ENCODE assay signal across 9 mouse cellular contexts in genomic region chr8:45380598-45380997, GRCm38 (mm10). TPM values are rescaled to one million over a fixed set of nuclear protein-coding genes. Genes with fewer than 3 reads are reported as not detected.
DNase-seq lines count a peak whose midpoint lies in the region; ATAC-seq and TF ChIP-seq lines count a peak whose summit lies in the region.
"Had no signal": no experiment of that assay in that cellular context is flagged by ENCODE, and none has a peak within 500 bp of the region (broad histone marks: within the 10 kb centered on the region; RNA-seq: fewer than 3 reads in every experiment).

No protein-coding gene starts in this region.

- H3K4me1 ChIP-seq in intestine, embryonic 15.5 days (replicated peaks) = peaks cover 11% of the 10 kb centered on the region
- H3K4me1 ChIP-seq in intestine, embryonic 16.5 days (ENCODE audit: control insufficient read depth, insufficient read depth, low read length) = peaks cover 9% of the 10 kb centered on the region; the same call in 1 of the 2 replicates
- H3K4me1 ChIP-seq in embryonic facial prominence, embryonic 10.5 days = peaks cover 17% of the 10 kb centered on the region
- peaks cover 14% of the 10 kb centered on the region for H3K4me1 ChIP-seq in hindbrain, embryonic 14.5 days (replicated peaks; ENCODE audit: control insufficient read depth, insufficient read depth, low read length)
- H3K4me1 ChIP-seq in midbrain, postnatal 0 days (ENCODE audit: insufficient read depth, low read length) = peaks cover 4% of the 10 kb centered on the region; the same call in 1 of the 2 replicates

- H3K9me3 ChIP-seq in intestine, embryonic 15.5 days = no peaks in the 10 kb centered on the region
- no peaks in the 10 kb centered on the region for H3K9me3 ChIP-seq in intestine, embryonic 16.5 days (ENCODE audit: control insufficient read depth, low read length)
- H3K9me3 ChIP-seq in embryonic facial prominence, embryonic 10.5 days = no peaks in the 10 kb centered on the region
- no peaks in the 10 kb centered on the region for H3K9me3 ChIP-seq in hindbrain, embryonic 14.5 days (ENCODE audit: control insufficient read depth, low read length)
- no peaks in the 10 kb centered on the region for H3K9me3 ChIP-seq in midbrain, postnatal 0 days (ENCODE audit: low read length)

- 0 out of 2 replicates have a peak, but pooled peaks have one; percentile 3 for ATAC-seq in intestine, embryonic 15.5 days
- ATAC-seq in intestine, embryonic 16.5 days = no peak
- ATAC-seq in hindbrain, embryonic 14.5 days (ENCODE audit: low FRiP score) = no peak
- ATAC-seq in midbrain, postnatal 0 days (ENCODE audit: low FRiP score) = no peak
- ATAC-seq: activated CD4-positive, CD25-positive, alpha-beta regulatory T cell, adult 4 months had no signal

- peaks cover 13% of the 10 kb centered on the region; the same call in 1 of the 2 replicates for H3K27me3 ChIP-seq in intestine, embryonic 15.5 days (replicated peaks)
- peaks cover 3% of the 10 kb centered on the region; the same call in 1 of the 2 replicates for H3K27me3 ChIP-seq in intestine, embryonic 16.5 days (replicated peaks; ENCODE audit: control insufficient read depth, insufficient read depth, low read length)
- H3K27me3 ChIP-seq in embryonic facial prominence, embryonic 10.5 days (replicated peaks; ENCODE audit: low read depth, poor library complexity, severe bottlenecking) = peaks cover 36% of the 10 kb centered on the region
- H3K27me3 ChIP-seq in hindbrain, embryonic 14.5 days (ENCODE audit: control insufficient read depth, insufficient read depth, low read length) = peaks cover 8% of the 10 kb centered on the region; the same call in 1 of the 2 replicates
- H3K27me3 ChIP-seq in midbrain, postnatal 0 days (ENCODE audit: insufficient read depth, low read length) = no peaks in the 10 kb centered on the region

- TF ChIP-seq CTCF in midbrain, postnatal 0 days (IDR thresholded peaks at IDR 0.05) = no peak

- 26% methylated on average over 4 of the region's 4 CpGs for WGBS in intestine, embryonic 15.5 days
- 20% methylated on average over 4 of the region's 4 CpGs for WGBS in intestine, embryonic 16.5 days
- WGBS in embryonic facial prominence, embryonic 10.5 days = 11% methylated on average over 4 of the region's 4 CpGs
- 9% methylated on average over 4 of the region's 4 CpGs for WGBS in hindbrain, embryonic 14.5 days
- WGBS in midbrain, postnatal 0 days = 24% methylated on average over 4 of the region's 4 CpGs

- H3K4me2 ChIP-seq in intestine, embryonic 15.5 days (replicated peaks) = peak overlapping the region; percentile 82
- no peak overlapping the region for H3K4me2 ChIP-seq in intestine, embryonic 16.5 days (ENCODE audit: low read depth, low read length)
- H3K4me2 ChIP-seq in hindbrain, embryonic 14.5 days (replicated peaks) = peak overlapping the region; percentile 91
- peak overlapping the region; percentile 74 for H3K4me2 ChIP-seq in midbrain, postnatal 0 days (ENCODE audit: low read depth, low read length, poor library complexity, severe bottlenecking)

- DNase-seq in embryonic facial prominence, embryonic 10.5 days (ENCODE audit: low spot score) = no peak
- no peak for DNase-seq in hindbrain, embryonic 14.5 days (ENCODE audit: low spot score)
- no peak for DNase-seq in midbrain, postnatal 0 days (ENCODE audit: low spot score)
- no peak for DNase-seq in right cerebral cortex, postnatal 10 days (ENCODE audit: low spot score in 2 of 2)
- DNase-seq in gastrocnemius, adult 8-10 months (ENCODE audit: low spot score in 2 of 2) = no peak
- DNase-seq: lung, postnatal 36 days had no signal

- no peak overlapping the region for H3K4me3 ChIP-seq in intestine, embryonic 15.5 days (replicated peaks)
- H3K4me3 ChIP-seq in intestine, embryonic 16.5 days (ENCODE audit: low read length) = no peak overlapping the region
- H3K4me3 ChIP-seq in embryonic facial prominence, embryonic 10.5 days = peak overlapping the region; percentile 62
- no peak overlapping the region for H3K4me3 ChIP-seq in hindbrain, embryonic 14.5 days (replicated peaks; ENCODE audit: low read length)
- peak overlapping the region; percentile 37 for H3K4me3 ChIP-seq in midbrain, postnatal 0 days (ENCODE audit: low read depth, low read length)

- no peak overlapping the region for H3K27ac ChIP-seq in intestine, embryonic 15.5 days
- H3K27ac ChIP-seq in intestine, embryonic 16.5 days (ENCODE audit: low read length) = no peak overlapping the region
- no peak overlapping the region for H3K27ac ChIP-seq in embryonic facial prominence, embryonic 10.5 days (replicated peaks)
- H3K27ac ChIP-seq in hindbrain, embryonic 14.5 days = no peak overlapping the region
- no peak overlapping the region for H3K27ac ChIP-seq in midbrain, postnatal 0 days (ENCODE audit: low read depth, low read length)

- H3K9ac ChIP-seq in intestine, embryonic 15.5 days = no peak overlapping the region
- no peak overlapping the region for H3K9ac ChIP-seq in intestine, embryonic 16.5 days (ENCODE audit: low read depth, low read length)
- no peak overlapping the region for H3K9ac ChIP-seq in hindbrain, embryonic 14.5 days
- H3K9ac ChIP-seq in midbrain, postnatal 0 days (replicated peaks; ENCODE audit: low read length, poor library complexity, severe bottlenecking) = no peak overlapping the region

- H3K36me3 ChIP-seq in intestine, embryonic 15.5 days = no peaks in the 10 kb centered on the region
- no peaks in the 10 kb centered on the region for H3K36me3 ChIP-seq in intestine, embryonic 16.5 days (ENCODE audit: control insufficient read depth, insufficient read depth, low read length)
- no peaks in the 10 kb centered on the region for H3K36me3 ChIP-seq in embryonic facial prominence, embryonic 10.5 days (replicated peaks)
- H3K36me3 ChIP-seq in hindbrain, embryonic 14.5 days (replicated peaks; ENCODE audit: control insufficient read depth, insufficient read depth) = no peaks in the 10 kb centered on the region
- no peaks in the 10 kb centered on the region for H3K36me3 ChIP-seq in midbrain, postnatal 0 days (ENCODE audit: insufficient read depth, low read length)

RNA-seq across cellular contexts. Expression of gene Fam149a, which starts 1.5 kb away (rescaled TPM):
- polyA plus RNA-seq in intestine, embryonic 15.5 days (2015; fragmentation: Nextera tagmentation; extraction: Ambion mirVana) = 10.4 and 10.7 TPM in 2 replicates
- 5.3 and 6.4 TPM in 2 replicates for polyA plus RNA-seq in intestine, embryonic 16.5 days (2015; fragmentation: Nextera tagmentation; extraction: Ambion mirVana)
- 13.1 and 13.8 TPM in 2 replicates for polyA plus RNA-seq in embryonic facial prominence, embryonic 10.5 days (2016; fragmentation: Nextera tagmentation; extraction: Ambion mirVana)
- polyA plus RNA-seq in hindbrain, embryonic 14.5 days (2014; fragmentation: Nextera tagmentation; extraction: Ambion mirVana) = 12.8 and 14.1 TPM in 2 replicates
- total RNA-seq in midbrain, postnatal 0 days (2014; rRNA removed) = 34.7 and 37.3 TPM in 2 replicates
- polyA plus RNA-seq in midbrain, postnatal 0 days (2015; fragmentation: Nextera tagmentation; extraction: Ambion mirVana) = 18.4 and 19.7 TPM in 2 replicates
- 1 to 10 TPM; 1.3 to 2.0 (median 1.6) TPM for total RNA-seq in gastrocnemius, adult 8-10 months (2022)
- polyA plus RNA-seq: activated CD4-positive, CD25-positive, alpha-beta regulatory T cell, adult 4 months had no signal

RNA-seq across cellular contexts. Expression of gene Tlr3, which starts 30.3 kb away (rescaled TPM):
- polyA plus RNA-seq in intestine, embryonic 15.5 days (2015; fragmentation: Nextera tagmentation; extraction: Ambion mirVana) = 1.6 and 2.3 TPM in 2 replicates
- polyA plus RNA-seq in intestine, embryonic 16.5 days (2015; fragmentation: Nextera tagmentation; extraction: Ambion mirVana) = 1.0 and 1.4 TPM in 2 replicates
- polyA plus RNA-seq in embryonic facial prominence, embryonic 10.5 days (2016; fragmentation: Nextera tagmentation; extraction: Ambion mirVana) = 0.70 and 0.80 TPM in 2 replicates
- 1.7 and 2.5 TPM in 2 replicates for polyA plus RNA-seq in hindbrain, embryonic 14.5 days (2014; fragmentation: Nextera tagmentation; extraction: Ambion mirVana)
- total RNA-seq in midbrain, postnatal 0 days (2014; rRNA removed) = 1.2 and 2.5 TPM in 2 replicates
- 0.96 and 1.7 TPM in 2 replicates for polyA plus RNA-seq in midbrain, postnatal 0 days (2015; fragmentation: Nextera tagmentation; extraction: Ambion mirVana)
- total RNA-seq in gastrocnemius, adult 8-10 months (2022) = 1 to 10 TPM in 2 of 4 experiments, under 1 TPM in 2; 0.68 to 1.3 (median 0.91) TPM

RNA-seq across cellular contexts. Expression of gene Cyp4v3, which starts 47.6 kb away (rescaled TPM):
- 1.3 and 1.8 TPM in 2 replicates for polyA plus RNA-seq in intestine, embryonic 15.5 days (2015; fragmentation: Nextera tagmentation; extraction: Ambion mirVana)
- polyA plus RNA-seq in intestine, embryonic 16.5 days (2015; fragmentation: Nextera tagmentation; extraction: Ambion mirVana) = 1.3 and 1.7 TPM in 2 replicates
- 0.52 and 1.3 TPM in 2 replicates for polyA plus RNA-seq in embryonic facial prominence, embryonic 10.5 days (2016; fragmentation: Nextera tagmentation; extraction: Ambion mirVana)
- 1.9 and 2.1 TPM in 2 replicates for polyA plus RNA-seq in hindbrain, embryonic 14.5 days (2014; fragmentation: Nextera tagmentation; extraction: Ambion mirVana)
- 2.7 and 2.8 TPM in 2 replicates for total RNA-seq in midbrain, postnatal 0 days (2014; rRNA removed)
- 2.4 and 2.8 TPM in 2 replicates for polyA plus RNA-seq in midbrain, postnatal 0 days (2015; fragmentation: Nextera tagmentation; extraction: Ambion mirVana)
- 1 to 10 TPM in 2 of 4 experiments, under 1 TPM in 2; 0.44 to 1.2 (median 0.85) TPM for total RNA-seq in gastrocnemius, adult 8-10 months (2022)

Comparison
In these comparisons a context has a peak if more than half of its experiments do, and no peak if none do; other contexts are left out.
1. H3K4me3 ChIP-seq: peak in embryonic facial prominence, embryonic 10.5 days (single experiment) and midbrain, postnatal 0 days (single experiment); none in intestine, embryonic 15.5 days (single experiment), intestine, embryonic 16.5 days (single experiment) and hindbrain, embryonic 14.5 days (single experiment).